Mouse (Mus musculus): ENCODE results near the gene Rcl1.

- TF ChIP-seq CTCF (IDR thresholded peaks at IDR 0.05; ENCODE audit: low read depth), result no peak
- TF ChIP-seq EP300 (IDR thresholded peaks at IDR 0.05; ENCODE audit: low read depth), result no peak
These were observed 9.0 kb upstream of the Rcl1 start for GRCm38 (mm10) chr19:29092194-29092593.

Measured in liver, embryonic 14.5 days (tissue).